Mouse (Mus musculus) lung, postnatal 0 days (tissue): ENCODE data around the gene Pts.
A peak's percentile ranks its signal among the peaks of the same experiment; 100 is the strongest.

ENCODE experiments used
- CTCF ChIP-seq: IDR thresholded peaks from 2 replicates; pipeline ENCODE4 v1.5.1; 2016; ENCODE audit warnings: antibody characterized with exemption, mild to moderate bottlenecking
- EP300 ChIP-seq: IDR thresholded peaks from 2 replicates; pipeline ENCODE4 v1.6.1; 2016; ENCODE audit warnings: antibody characterized with exemption, mild to moderate bottlenecking, control low read depth

DNA sequence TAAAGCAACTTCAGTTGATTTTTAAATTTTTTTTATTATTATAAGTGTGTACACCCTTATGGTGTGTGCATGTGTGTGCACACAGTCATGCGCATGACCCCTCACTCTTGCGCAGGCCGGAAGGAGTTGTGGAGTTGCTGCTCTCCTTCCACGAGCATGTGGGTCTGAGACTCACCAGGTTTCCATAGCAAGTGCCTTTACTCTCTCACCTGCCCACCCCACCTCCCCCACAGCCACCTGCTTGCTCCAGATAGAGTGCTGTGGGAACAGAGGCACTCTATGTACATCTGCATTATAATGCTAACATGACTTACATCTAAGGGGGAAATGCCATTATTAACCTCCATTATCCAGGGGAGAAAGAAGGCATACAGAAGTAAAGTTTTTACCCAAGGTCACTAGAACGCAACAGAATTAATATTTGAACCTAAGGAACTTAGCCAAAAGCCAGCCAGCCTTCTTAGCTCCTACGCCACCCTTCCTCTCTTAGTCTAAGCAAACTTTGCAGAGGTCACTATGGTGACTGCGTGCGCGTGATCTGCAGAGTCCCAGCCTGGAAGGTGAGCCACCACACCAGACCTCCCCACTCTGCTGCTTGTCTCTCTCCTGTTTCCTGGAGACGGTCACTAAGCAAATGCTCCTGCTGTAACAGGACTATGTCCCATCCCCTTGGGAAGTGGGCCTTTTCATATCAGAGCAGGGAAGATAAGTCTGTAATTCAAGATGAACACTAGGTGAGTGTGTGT lies 32.9 kb downstream of the Pts start:
- no peak for TF ChIP-seq CTCF
- TF ChIP-seq EP300, result 0 out of 2 replicates have a peak, but pooled peaks have one; percentile 10
